Mouse (Mus musculus): ENCODE results near the gene Nfkbib. TPM values are rescaled to one million over a fixed set of nuclear protein-coding genes. Genes with fewer than 3 reads are reported as not detected.
A peak's percentile ranks its signal among the peaks of the same experiment; 100 is the strongest.

Nfkbib gene
- polyA plus RNA-seq, 1 experiment = not detected

GRCm38 (mm10) chr7:28802846-28803588 is 35.7 kb upstream of the Nfkbib start:
- 39% methylated on average over 10 of the region's 10 CpGs for WGBS
- H3K27ac ChIP-seq (ENCODE audit: insufficient read depth, low read depth, low read length) = no peak overlapping the region
- no peak for TF ChIP-seq CTCF (IDR thresholded peaks at IDR 0.05; ENCODE audit: insufficient read depth, low read depth, low read length)
- TF ChIP-seq POLR2A (IDR thresholded peaks at IDR 0.05; ENCODE audit: insufficient read depth, low read depth, low read length) = no peak
- H3K4me1 ChIP-seq (ENCODE audit: control insufficient read depth, insufficient read depth, low read length) = peaks cover 14% of the 10 kb centered on the region
- no peak overlapping the region for H3K4me3 ChIP-seq (ENCODE audit: insufficient read depth, low read depth, low read length)

GRCm38 (mm10) chr7:28801901-28802670 is 34.8 kb upstream of the Nfkbib start:
- Histone ChIP-seq H3K27ac (ENCODE audit: insufficient read depth, low read depth, low read length) (peak overlapping the region; percentile 45; the same call in 1 of the 2 replicates), H3K4me3 (ENCODE audit: insufficient read depth, low read depth, low read length) (no peak overlapping the region), H3K4me1 (ENCODE audit: control insufficient read depth, insufficient read depth, low read length) (peaks cover 9% of the 10 kb centered on the region)
- no peak for TF ChIP-seq POLR2A (IDR thresholded peaks at IDR 0.05; ENCODE audit: insufficient read depth, low read depth, low read length)
- TF ChIP-seq CTCF (IDR thresholded peaks at IDR 0.05; ENCODE audit: insufficient read depth, low read depth, low read length) = no peak
- 21% methylated on average over 10 of the region's 10 CpGs for WGBS

GRCm38 (mm10) chr7:28801451-28801850 is 34.1 kb upstream of the Nfkbib start:
- Histone ChIP-seq H3K4me3 (ENCODE audit: insufficient read depth, low read depth, low read length) (no peak overlapping the region), H3K27ac (ENCODE audit: insufficient read depth, low read depth, low read length) (no peak overlapping the region), H3K4me1 (ENCODE audit: control insufficient read depth, insufficient read depth, low read length) (peaks cover 15% of the 10 kb centered on the region)
- no peak for TF ChIP-seq POLR2A (IDR thresholded peaks at IDR 0.05; ENCODE audit: insufficient read depth, low read depth, low read length)
- TF ChIP-seq CTCF (IDR thresholded peaks at IDR 0.05; ENCODE audit: insufficient read depth, low read depth, low read length) = no peak
- 47% methylated on average over 3 of the region's 3 CpGs for WGBS

- H3K4me1 ChIP-seq (ENCODE audit: control insufficient read depth, insufficient read depth, low read length) = peaks cover 19% of the 10 kb centered on the region
- no peak overlapping the region for H3K27ac ChIP-seq (ENCODE audit: insufficient read depth, low read depth, low read length)
- 92% methylated on average over 9 of the region's 9 CpGs for WGBS
- H3K4me3 ChIP-seq (ENCODE audit: insufficient read depth, low read depth, low read length) = no peak overlapping the region
- TF ChIP-seq CTCF (IDR thresholded peaks at IDR 0.05; ENCODE audit: insufficient read depth, low read depth, low read length) (no peak), POLR2A (IDR thresholded peaks at IDR 0.05; ENCODE audit: insufficient read depth, low read depth, low read length) (no peak)
Observed at GRCm38 (mm10) chr7:28799994-28800393, 32.7 kb upstream of the Nfkbib start.

- 12% methylated on average over 32 of the region's 32 CpGs for WGBS
- TF ChIP-seq CTCF (IDR thresholded peaks at IDR 0.05; ENCODE audit: insufficient read depth, low read depth, low read length) (peak; percentile 99), POLR2A (IDR thresholded peaks at IDR 0.05; ENCODE audit: insufficient read depth, low read depth, low read length) (no peak)
- H3K27ac ChIP-seq (ENCODE audit: insufficient read depth, low read depth, low read length) = no peak overlapping the region
- H3K4me3 ChIP-seq (ENCODE audit: insufficient read depth, low read depth, low read length) = peak overlapping the region; percentile 12; the same call in 1 of the 2 replicates
- H3K4me1 ChIP-seq (ENCODE audit: control insufficient read depth, insufficient read depth, low read length) = peaks cover 10% of the 10 kb centered on the region; the same call in 1 of the 2 replicates
Observed at GRCm38 (mm10) chr7:28796562-28796975, 29.3 kb upstream of the Nfkbib start.

- H3K4me3 ChIP-seq (ENCODE audit: insufficient read depth, low read depth, low read length) = no peak overlapping the region
- H3K4me1 ChIP-seq (ENCODE audit: control insufficient read depth, insufficient read depth, low read length) = peaks cover 10% of the 10 kb centered on the region; the same call in 1 of the 2 replicates
- TF ChIP-seq POLR2A (IDR thresholded peaks at IDR 0.05; ENCODE audit: insufficient read depth, low read depth, low read length) (no peak), CTCF (IDR thresholded peaks at IDR 0.05; ENCODE audit: insufficient read depth, low read depth, low read length) (no peak)
- H3K27ac ChIP-seq (ENCODE audit: insufficient read depth, low read depth, low read length) = no peak overlapping the region
- WGBS = 88% methylated on average over 15 of the region's 15 CpGs
Observed at GRCm38 (mm10) chr7:28795832-28796231, 28.5 kb upstream of the Nfkbib start.

GRCm38 (mm10) chr7:28794496-28794895 is 27.2 kb upstream of the Nfkbib start:
- Histone ChIP-seq H3K4me1 (ENCODE audit: control insufficient read depth, insufficient read depth, low read length) (peaks cover 14% of the 10 kb centered on the region; the same call in 1 of the 2 replicates), H3K4me3 (ENCODE audit: insufficient read depth, low read depth, low read length) (no peak overlapping the region), H3K27ac (ENCODE audit: insufficient read depth, low read depth, low read length) (no peak overlapping the region)
- WGBS = 85% methylated on average over 3 of the region's 3 CpGs
- TF ChIP-seq POLR2A (IDR thresholded peaks at IDR 0.05; ENCODE audit: insufficient read depth, low read depth, low read length) (no peak), CTCF (IDR thresholded peaks at IDR 0.05; ENCODE audit: insufficient read depth, low read depth, low read length) (no peak)

- WGBS = 48% methylated on average over 2 of the region's 2 CpGs
- TF ChIP-seq CTCF (IDR thresholded peaks at IDR 0.05; ENCODE audit: insufficient read depth, low read depth, low read length) (no peak), POLR2A (IDR thresholded peaks at IDR 0.05; ENCODE audit: insufficient read depth, low read depth, low read length) (no peak)
- Histone ChIP-seq H3K27ac (ENCODE audit: insufficient read depth, low read depth, low read length) (no peak overlapping the region), H3K4me1 (ENCODE audit: control insufficient read depth, insufficient read depth, low read length) (peaks cover 14% of the 10 kb centered on the region; the same call in 1 of the 2 replicates), H3K4me3 (ENCODE audit: insufficient read depth, low read depth, low read length) (no peak overlapping the region)
Observed at GRCm38 (mm10) chr7:28793834-28794233, 26.5 kb upstream of the Nfkbib start.

Measured in olfactory bulb, adult 2 months (tissue).